Mouse (Mus musculus): ENCODE results near the gene Fam171a2.

The Fam171a2 gene

GRCm38 (mm10) chr11:102453131-102453530 is 5.6 kb upstream of the Fam171a2 start:
- peak in 1 of 2 experiments; percentile 28 for DNase-seq

- peak; percentile 57 to 62 for DNase-seq
Measured at GRCm38 (mm10) chr11:102449043-102450008, 1.8 kb upstream of the Fam171a2 start.

GRCm38 (mm10) chr11:102448327-102448726 is 845 bp upstream of the Fam171a2 start:
- peak; percentile 29 to 37 for DNase-seq

GRCm38 (mm10) chr11:102446581-102447461 is 661 bp downstream of the Fam171a2 start:
- peak; percentile 77 to 83 for DNase-seq

GRCm38 (mm10) chr11:102445891-102446361 is 1.6 kb downstream of the Fam171a2 start:
- DNase-seq = peak; percentile 49 to 75

- DNase-seq = peak in 1 of 2 experiments; percentile 65
Measured at GRCm38 (mm10) chr11:102445264-102445890, 2.1 kb downstream of the Fam171a2 start.

GRCm38 (mm10) chr11:102444781-102445180 is 2.7 kb downstream of the Fam171a2 start:
- DNase-seq = no peak

GRCm38 (mm10) chr11:102444321-102444720 is 3.2 kb downstream of the Fam171a2 start:
- DNase-seq = no peak

GRCm38 (mm10) chr11:102443740-102444139 is 3.7 kb downstream of the Fam171a2 start:
- peak in 1 of 2 experiments; percentile 47 for DNase-seq

GRCm38 (mm10) chr11:102442089-102442488 is 5.4 kb downstream of the Fam171a2 start:
- no peak for DNase-seq

GRCm38 (mm10) chr11:102441434-102441833 is 6.0 kb downstream of the Fam171a2 start:
- DNase-seq = no peak

- DNase-seq = no peak
Measured at GRCm38 (mm10) chr11:102440255-102440654, 7.2 kb downstream of the Fam171a2 start.

GRCm38 (mm10) chr11:102439093-102440082 is 8.1 kb downstream of the Fam171a2 start:
- peak; percentile 77 to 81 for DNase-seq

GRCm38 (mm10) chr11:102438212-102439092 is 9.0 kb downstream of the Fam171a2 start:
- peak; percentile 89 to 92 for DNase-seq

- DNase-seq = peak; percentile 67 to 76
Measured at GRCm38 (mm10) chr11:102437120-102438061, 10.1 kb downstream of the Fam171a2 start.

GRCm38 (mm10) chr11:102436471-102436790 is 11.1 kb downstream of the Fam171a2 start:
- no peak for DNase-seq

- peak; percentile 47 to 73 for DNase-seq
Measured at GRCm38 (mm10) chr11:102435754-102436470, 11.6 kb downstream of the Fam171a2 start.

Data from cerebellum, postnatal 25 days (tissue).